Mouse (Mus musculus): Measurements from ENCODE around the gene Spast. TPM values are rescaled to one million over a fixed set of nuclear protein-coding genes. Genes with fewer than 3 reads are reported as not detected.

The Spast gene
- total RNA-seq (2014; rRNA removed) (92.2 and 96.7 TPM in 2 replicates), polyA plus RNA-seq (2015; fragmentation: Nextera tagmentation; extraction: Ambion mirVana) (24.4 and 25.3 TPM in 2 replicates)

DNA sequence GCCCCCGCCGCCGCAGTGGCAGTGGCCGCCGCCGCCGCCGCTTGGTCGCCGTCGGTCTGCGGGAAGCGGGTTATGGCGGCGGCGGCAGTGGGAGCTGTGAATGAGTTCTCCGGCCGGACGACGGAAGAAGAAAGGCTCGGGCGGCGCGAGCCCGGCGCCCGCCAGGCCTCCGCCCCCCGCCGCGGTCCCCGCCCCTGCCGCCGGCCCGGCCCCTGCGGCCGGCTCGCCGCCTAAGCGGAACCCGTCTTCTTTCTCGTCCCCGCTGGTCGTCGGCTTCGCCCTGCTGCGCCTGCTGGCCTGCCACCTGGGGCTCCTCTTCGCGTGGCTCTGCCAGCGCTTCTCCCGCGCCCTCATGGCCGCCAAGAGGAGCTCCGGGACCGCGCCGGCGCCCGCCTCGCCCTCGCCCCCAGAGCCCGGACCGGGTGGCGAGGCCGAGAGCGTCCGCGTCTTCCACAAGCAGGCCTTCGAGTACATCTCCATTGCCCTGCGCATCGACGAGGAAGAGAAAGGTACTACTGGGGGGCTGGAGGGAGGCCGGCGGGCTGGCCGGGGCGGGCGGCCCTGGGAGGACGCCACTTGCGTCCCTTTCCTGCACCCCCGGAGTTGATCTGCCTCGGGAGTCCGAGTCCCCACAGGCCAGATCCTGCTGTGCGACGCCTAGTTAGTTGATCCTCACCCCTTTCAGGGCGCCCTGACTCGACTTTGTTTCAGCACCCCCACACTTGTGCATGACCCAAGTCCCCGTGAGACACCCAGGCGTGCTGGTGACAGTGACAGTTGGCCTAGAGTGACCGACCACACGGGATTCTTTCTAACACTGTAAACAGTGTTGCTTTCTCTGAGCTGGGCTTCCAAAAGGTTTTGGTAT, at the start of gene Spast:
Gene Spast (plus strand): TSS at position 51 of the 868 bp plus-strand sequence.
- peak; percentile 77 for ATAC-seq
- no peaks in the 10 kb centered on the region for H3K36me3 ChIP-seq (ENCODE audit: insufficient read depth, low read length)
- under 1% methylated on average over 33 of the region's 90 CpGs for WGBS

DNA sequence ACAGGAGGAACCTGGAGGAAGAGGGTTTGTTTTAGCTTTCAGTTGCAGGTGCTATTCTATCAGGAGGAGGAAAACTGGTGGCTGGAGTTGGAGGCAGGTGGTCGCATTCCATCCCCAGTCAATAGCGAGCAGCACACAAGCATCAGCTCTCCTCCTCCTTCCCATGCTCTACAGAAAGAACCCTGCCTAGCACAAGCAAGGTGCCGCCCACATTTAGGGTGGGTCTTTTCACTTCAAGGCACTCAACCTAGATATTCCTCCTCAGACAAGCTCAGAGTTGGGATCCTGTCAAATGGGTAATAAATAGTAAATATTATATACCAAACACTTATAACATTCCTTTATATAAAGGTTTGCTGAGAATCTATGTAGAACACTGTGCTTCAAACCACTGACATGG, 48.6 kb upstream of the Spast start:
- TF ChIP-seq CTCF (IDR thresholded peaks at IDR 0.05; ENCODE audit: low read depth), result no peak
- 74% methylated on average over 3 of the region's 3 CpGs for WGBS
- H3K9ac ChIP-seq (replicated peaks; ENCODE audit: low read length), result no peak overlapping the region
- H3K9me3 ChIP-seq (ENCODE audit: low read length), result no peaks in the 10 kb centered on the region
- ATAC-seq (no peak), DNase-seq (ENCODE audit: low spot score) (no peak)
- H3K27me3 ChIP-seq (ENCODE audit: insufficient read depth, low read length), result no peaks in the 10 kb centered on the region
- no peaks in the 10 kb centered on the region for H3K36me3 ChIP-seq (ENCODE audit: insufficient read depth, low read length)
- H3K27ac ChIP-seq, result no peak overlapping the region
- H3K4me1 ChIP-seq (ENCODE audit: insufficient read depth, low read length), result 0 out of 2 replicates have a peak, but pooled peaks cover 4% of the 10 kb centered on the region
- H3K4me2 ChIP-seq (ENCODE audit: low read depth, low read length), result no peak overlapping the region
- H3K4me3 ChIP-seq (ENCODE audit: low read length), result no peak overlapping the region

More for the DNA sequence above, at the start of gene Spast:
- Histone ChIP-seq H3K4me1 (ENCODE audit: insufficient read depth, low read length) (peaks cover 12% of the 10 kb centered on the region), H3K9me3 (ENCODE audit: low read length) (no peaks in the 10 kb centered on the region), H3K4me3 (ENCODE audit: low read length) (peak within 1 kb of the TSS; percentile 97), H3K27ac (peak within 1 kb of the TSS; percentile 98), H3K9ac (replicated peaks; ENCODE audit: low read length) (peak within 1 kb of the TSS; percentile 95), H3K4me2 (ENCODE audit: low read depth, low read length) (peak within 1 kb of the TSS; percentile 69), H3K27me3 (ENCODE audit: insufficient read depth, low read length) (no peaks in the 10 kb centered on the region)
- peak; percentile 72 for DNase-seq (ENCODE audit: low spot score)
- TF ChIP-seq CTCF (IDR thresholded peaks at IDR 0.05; ENCODE audit: low read depth), result no peak

DNA sequence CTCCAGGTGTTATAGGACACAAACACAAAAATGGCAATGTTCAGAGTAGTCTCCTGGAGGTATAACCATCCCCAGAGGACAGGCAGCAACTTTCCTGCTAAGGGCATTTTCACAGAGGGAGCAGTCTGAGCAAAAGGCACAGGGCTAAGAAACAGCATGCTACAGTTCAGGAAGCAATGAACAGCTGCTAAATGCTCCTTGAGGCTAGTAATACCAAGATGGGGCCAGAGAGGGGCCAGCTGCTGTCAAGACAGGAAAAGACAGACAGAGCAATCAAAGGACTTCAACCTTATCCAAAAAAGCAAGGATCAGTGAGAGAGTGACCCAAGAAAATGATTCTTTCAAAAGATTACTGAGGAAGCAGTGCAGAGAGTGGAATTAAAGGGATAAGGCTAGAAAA, 47.9 kb upstream of the Spast start:
- Histone ChIP-seq H3K9ac (replicated peaks; ENCODE audit: low read length) (no peak overlapping the region), H3K4me2 (ENCODE audit: low read depth, low read length) (no peak overlapping the region), H3K27ac (no peak overlapping the region), H3K27me3 (ENCODE audit: insufficient read depth, low read length) (no peaks in the 10 kb centered on the region), H3K9me3 (ENCODE audit: low read length) (no peaks in the 10 kb centered on the region), H3K36me3 (ENCODE audit: insufficient read depth, low read length) (no peaks in the 10 kb centered on the region), H3K4me1 (ENCODE audit: insufficient read depth, low read length) (0 out of 2 replicates have a peak, but pooled peaks cover 4% of the 10 kb centered on the region), H3K4me3 (ENCODE audit: low read length) (no peak overlapping the region)
- no peak for TF ChIP-seq CTCF (IDR thresholded peaks at IDR 0.05; ENCODE audit: low read depth)
- ATAC-seq, result no peak
- no peak for DNase-seq (ENCODE audit: low spot score)

DNA sequence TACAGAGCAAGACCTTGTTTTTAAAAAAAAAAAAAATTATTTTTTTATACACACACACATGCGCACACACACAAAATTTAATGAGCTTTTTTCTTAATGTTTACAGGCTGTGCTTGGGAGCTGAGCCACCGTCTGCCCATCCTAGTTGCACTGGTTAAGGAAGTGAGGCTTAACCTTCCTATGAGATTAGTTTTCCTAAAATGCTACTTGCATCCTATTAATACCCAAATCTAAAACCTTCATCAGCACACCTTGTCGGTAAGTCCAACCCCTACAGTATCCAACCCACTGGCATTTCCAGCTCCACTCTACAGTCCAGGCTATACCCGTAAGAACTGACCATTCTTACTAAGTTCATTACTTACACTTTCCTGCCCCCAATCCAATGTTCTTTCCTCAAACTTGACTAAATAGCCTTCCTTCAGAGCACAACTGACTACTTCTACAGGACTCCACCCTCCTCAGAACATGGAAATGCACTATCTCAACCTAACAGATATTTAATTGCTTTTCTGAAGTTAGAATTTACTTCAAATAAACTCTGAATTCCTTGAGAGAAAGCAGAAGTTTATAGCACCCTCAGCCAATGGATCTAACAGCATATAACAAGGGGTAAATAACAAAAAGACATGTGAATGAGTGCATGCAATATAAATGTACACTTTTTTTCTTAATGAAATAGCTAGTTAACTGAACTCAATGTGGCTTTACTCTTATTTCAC, 47.0 kb upstream of the Spast start:
- Histone ChIP-seq H3K9ac (replicated peaks; ENCODE audit: low read length) (no peak overlapping the region), H3K27ac (no peak overlapping the region), H3K27me3 (ENCODE audit: insufficient read depth, low read length) (no peaks in the 10 kb centered on the region), H3K4me2 (ENCODE audit: low read depth, low read length) (no peak overlapping the region), H3K36me3 (ENCODE audit: insufficient read depth, low read length) (no peaks in the 10 kb centered on the region), H3K4me3 (ENCODE audit: low read length) (no peak overlapping the region), H3K4me1 (ENCODE audit: insufficient read depth, low read length) (0 out of 2 replicates have a peak, but pooled peaks cover 4% of the 10 kb centered on the region), H3K9me3 (ENCODE audit: low read length) (no peaks in the 10 kb centered on the region)
- 79% methylated on average over 4 of the region's 4 CpGs for WGBS
- TF ChIP-seq CTCF (IDR thresholded peaks at IDR 0.05; ENCODE audit: low read depth), result no peak
- no peak for DNase-seq (ENCODE audit: low spot score)
- ATAC-seq, result no peak

DNA sequence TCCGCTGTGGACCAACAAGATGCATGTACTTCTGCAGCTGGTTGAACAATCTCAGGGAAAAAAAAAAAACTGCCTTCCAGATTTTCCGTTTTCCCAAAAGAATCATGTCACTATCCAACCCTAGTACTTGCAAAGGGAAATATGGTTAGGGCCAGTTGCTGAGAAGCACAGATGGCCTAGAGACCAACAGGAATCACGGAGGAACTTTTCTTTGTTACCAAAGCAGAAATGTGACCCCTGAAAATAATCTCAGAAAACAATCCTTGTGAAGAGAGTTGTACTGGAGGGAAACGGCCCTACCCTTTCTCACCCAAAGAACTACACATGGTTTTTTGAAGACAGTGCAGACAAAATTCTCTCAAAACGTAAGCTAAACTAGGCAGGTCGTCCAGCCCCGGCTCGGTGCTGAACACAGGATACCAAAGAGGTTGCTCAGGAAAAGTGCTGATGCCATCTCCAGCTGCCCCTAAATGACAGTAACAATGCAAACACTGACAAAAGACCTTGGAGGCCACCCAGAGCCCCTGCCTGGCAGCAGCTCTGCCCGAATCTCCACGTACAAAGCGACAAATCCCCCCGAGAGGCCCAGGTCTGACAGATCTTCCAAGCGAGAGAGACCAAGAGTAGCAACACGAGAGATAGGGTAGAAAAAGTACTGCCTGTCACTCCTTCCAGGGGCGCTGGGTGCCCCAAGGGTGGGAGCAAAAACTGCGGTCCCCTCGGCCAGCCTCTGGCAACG, 44.9 kb upstream of the Spast start:
- Histone ChIP-seq H3K9me3 (ENCODE audit: low read length) (no peaks in the 10 kb centered on the region), H3K4me2 (ENCODE audit: low read depth, low read length) (peak overlapping the region; percentile 80), H3K27ac (peak overlapping the region; percentile 97), H3K4me3 (ENCODE audit: low read length) (peak overlapping the region; percentile 93), H3K27me3 (ENCODE audit: insufficient read depth, low read length) (no peaks in the 10 kb centered on the region), H3K9ac (replicated peaks; ENCODE audit: low read length) (peak overlapping the region; percentile 86), H3K36me3 (ENCODE audit: insufficient read depth, low read length) (peaks cover 2% of the 10 kb centered on the region; the same call in 1 of the 2 replicates), H3K4me1 (ENCODE audit: insufficient read depth, low read length) (0 out of 2 replicates have a peak, but pooled peaks cover 4% of the 10 kb centered on the region)
- TF ChIP-seq CTCF (IDR thresholded peaks at IDR 0.05; ENCODE audit: low read depth), result no peak
- ATAC-seq, result no peak; the same call in 1 of the 2 replicates
- under 1% methylated on average over 18 of the region's 18 CpGs for WGBS
- peak; percentile 52 for DNase-seq (ENCODE audit: low spot score)

DNA sequence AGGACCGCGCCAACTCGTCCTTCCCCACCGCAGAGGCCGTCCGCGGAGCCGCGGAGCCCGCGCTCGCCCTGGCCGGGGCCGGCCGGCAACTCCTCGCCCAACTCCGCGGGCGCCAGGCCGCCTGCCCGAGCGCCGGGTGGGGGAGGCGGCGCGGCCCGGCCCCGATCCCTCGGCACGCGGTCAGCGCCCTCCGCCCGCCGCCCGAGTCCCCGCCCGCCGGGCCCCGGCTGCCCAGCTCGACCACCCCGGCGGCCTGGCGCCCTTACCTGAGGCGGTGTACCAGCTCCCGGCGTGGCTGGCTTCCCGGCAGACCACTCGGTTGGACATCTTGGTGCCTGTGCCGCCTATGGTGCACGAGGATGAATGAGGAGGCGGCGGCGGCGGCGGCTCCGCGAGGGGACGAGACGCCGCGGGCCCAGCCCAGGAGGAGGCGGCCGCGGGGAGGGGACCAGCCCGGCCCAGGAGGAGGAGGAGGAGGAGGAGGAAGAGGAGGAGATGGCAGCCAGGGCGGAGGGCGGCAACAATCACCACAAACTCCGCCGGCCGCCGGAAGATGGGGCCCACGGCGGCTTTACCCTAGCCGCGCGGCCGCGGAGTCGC, 44.3 kb upstream of the Spast start:
- no peaks in the 10 kb centered on the region for H3K27me3 ChIP-seq (ENCODE audit: insufficient read depth, low read length)
- no peak for TF ChIP-seq CTCF (IDR thresholded peaks at IDR 0.05; ENCODE audit: low read depth)
- no peaks in the 10 kb centered on the region for H3K9me3 ChIP-seq (ENCODE audit: low read length)
- peaks cover 5% of the 10 kb centered on the region; the same call in 1 of the 2 replicates for H3K36me3 ChIP-seq (ENCODE audit: insufficient read depth, low read length)
- ATAC-seq, result peak; percentile 79
- peak overlapping the region; percentile 80 for H3K4me2 ChIP-seq (ENCODE audit: low read depth, low read length)
- peak overlapping the region; percentile 86 for H3K9ac ChIP-seq (replicated peaks; ENCODE audit: low read length)
- H3K27ac ChIP-seq, result peak overlapping the region; percentile 97
- DNase-seq (ENCODE audit: low spot score), result peak; percentile 75
- 0% methylated on average over 48 of the region's 80 CpGs for WGBS
- 0 out of 2 replicates have a peak, but pooled peaks cover 4% of the 10 kb centered on the region for H3K4me1 ChIP-seq (ENCODE audit: insufficient read depth, low read length)
- peak overlapping the region; percentile 93 for H3K4me3 ChIP-seq (ENCODE audit: low read length)

Data from hindbrain, postnatal 0 days (tissue).